Mouse (Mus musculus) CH12.LX (cell line): ENCODE measurements around the gene Sp8. TPM values are rescaled to one million over a fixed set of nuclear protein-coding genes. Genes with fewer than 3 reads are reported as not detected.

Source experiments
- DNase-seq: peaks from one replicate; pipeline ENCODE4 v3.0.0-alpha.2; 2013; ENCODE audit errors: extremely low read depth
- H3K27ac ChIP-seq: 2 replicates; pipeline ENCODE4 v1.5.1; 2012; ENCODE audit warnings: low read depth, mild to moderate bottlenecking, control low read depth, moderate library complexity; ENCODE audit not compliant: insufficient read depth
- H3K27me3 ChIP-seq: replicated peaks from 2 replicates; pipeline ENCODE3; 2012; ENCODE audit warnings: inconsistent platforms
- H3K36me3 ChIP-seq, 2 experiments: replicated peaks in 1 of 2; 2 replicates each; pipeline versions ENCODE3 to v1.6.1; 2012; ENCODE audit warnings: inconsistent platforms in 1 of 2, low read length in 1 of 2, mild to moderate bottlenecking in 1 of 2, mixed read lengths in 1 of 2, moderate library complexity in 1 of 2; ENCODE audit not compliant: control insufficient read depth in 1 of 2, insufficient read depth in 1 of 2
- H3K4me1 ChIP-seq, 2 experiments: 2 replicates each; pipeline ENCODE4 v1.6.1; 2012; ENCODE audit warnings: inconsistent platforms in 1 of 2, moderate library complexity in 1 of 2; ENCODE audit not compliant: insufficient read depth in 2 of 2, control insufficient read depth in 1 of 2
- H3K4me2 ChIP-seq: 2 replicates; pipeline ENCODE4 v1.6.1; 2012; ENCODE audit warnings: low read depth, mild to moderate bottlenecking, control low read depth; ENCODE audit not compliant: poor library complexity, insufficient read depth, severe bottlenecking
- H3K4me3 ChIP-seq, 3 experiments: fragments of 150-350 bp in 1 of 3; sonication (generic) in 1 of 3; replicated peaks in 1 of 3; 2 replicates each; pipeline versions ENCODE3 to v1.5.1; 2011 to 2012; ENCODE audit warnings: low read depth in 2 of 3, low read length in 2 of 3, mild to moderate bottlenecking in 2 of 3, moderate library complexity in 2 of 3, control low read depth in 1 of 3, improper control_type of control experiment in 1 of 3, inconsistent platforms in 1 of 3, mixed read lengths in 1 of 3; ENCODE audit not compliant: poor library complexity in 1 of 3
- H3K79me2 ChIP-seq: replicated peaks from 2 replicates; pipeline ENCODE4 v1.6.1; 2012; ENCODE audit warnings: mild to moderate bottlenecking, moderate library complexity; ENCODE audit not compliant: control insufficient read depth, poor library complexity, insufficient read depth, severe bottlenecking; ENCODE audit errors: extremely low read depth
- H3K9ac ChIP-seq: 2 replicates; pipeline ENCODE4 v1.6.1; 2012; ENCODE audit warnings: low read depth, mild to moderate bottlenecking, control low read depth, moderate library complexity; ENCODE audit not compliant: insufficient read depth
- H3K9me3 ChIP-seq: replicated peaks from 2 replicates; pipeline ENCODE3; 2012; ENCODE audit warnings: low read length, inconsistent platforms, mixed read lengths
- CHD1 ChIP-seq: IDR thresholded peaks from 2 replicates; pipeline ENCODE4 v1.6.1; 2012; ENCODE audit warnings: low read depth, low read length, improper control_type of control experiment, inconsistent platforms
- CHD2 ChIP-seq: IDR thresholded peaks from 2 replicates; pipeline ENCODE4 v1.6.1; 2011; ENCODE audit warnings: low read length, improper control_type of control experiment
- CTCF ChIP-seq, 2 experiments: IDR thresholded peaks in 1 of 2; conservative IDR thresholded peaks in 1 of 2; 2 replicates each; pipeline ENCODE4 v1.5.1; 2011 to 2012; ENCODE audit warnings: low read depth in 2 of 2, low read length in 2 of 2, improper control_type of control experiment in 1 of 2, inconsistent platforms in 1 of 2, mild to moderate bottlenecking in 1 of 2, moderate library complexity in 1 of 2
- ELF1 ChIP-seq: IDR thresholded peaks from 2 replicates; pipeline ENCODE4 v1.6.1; 2014; ENCODE audit warnings: low read depth, mild to moderate bottlenecking, inconsistent platforms, low read length, improper control_type of control experiment
- EP300 ChIP-seq: IDR thresholded peaks from 2 replicates; pipeline ENCODE4 v1.6.1; 2011; ENCODE audit warnings: low read length, improper control_type of control experiment
- ETS1 ChIP-seq: conservative IDR thresholded peaks from 2 replicates; pipeline ENCODE4 v1.6.1; 2012; ENCODE audit warnings: low read depth, mild to moderate bottlenecking, inconsistent platforms, low read length, improper control_type of control experiment, moderate library complexity
- HCFC1 ChIP-seq: IDR thresholded peaks from 2 replicates; pipeline ENCODE4 v1.6.1; 2012; ENCODE audit warnings: low read depth, mild to moderate bottlenecking, inconsistent platforms, low read length, improper control_type of control experiment
- IRF4 ChIP-seq: IDR thresholded peaks from 2 replicates; pipeline ENCODE4 v1.6.1; 2014; ENCODE audit warnings: low read depth, mild to moderate bottlenecking, inconsistent platforms, low read length, improper control_type of control experiment
- JUN ChIP-seq: IDR thresholded peaks from 2 replicates; pipeline ENCODE4 v1.6.1; 2011; ENCODE audit warnings: low read depth, mild to moderate bottlenecking, low read length, improper control_type of control experiment, moderate library complexity; ENCODE audit not compliant: insufficient read depth
- MAFK ChIP-seq: IDR thresholded peaks from 2 replicates; pipeline ENCODE4 v1.6.1; 2011; ENCODE audit warnings: low read length, improper control_type of control experiment; ENCODE audit not compliant: insufficient replicate concordance
- MAX ChIP-seq: IDR thresholded peaks from 2 replicates; pipeline ENCODE4 v1.6.1; 2011; ENCODE audit warnings: low read length, improper control_type of control experiment
- MAZ ChIP-seq: IDR thresholded peaks from 2 replicates; pipeline ENCODE4 v1.6.1; 2012; ENCODE audit warnings: low read depth, mild to moderate bottlenecking, inconsistent platforms, low read length, improper control_type of control experiment, moderate library complexity
- MEF2A ChIP-seq: IDR thresholded peaks from 2 replicates; pipeline ENCODE4 v1.6.1; 2014; ENCODE audit warnings: low read depth, mild to moderate bottlenecking, inconsistent platforms, low read length, improper control_type of control experiment, borderline replicate concordance
- MXI1 ChIP-seq: IDR thresholded peaks from 2 replicates; pipeline ENCODE4 v1.6.1; 2011; ENCODE audit warnings: mild to moderate bottlenecking, low read depth, low read length, improper control_type of control experiment
- MYC ChIP-seq: IDR thresholded peaks from 2 replicates; pipeline ENCODE4 v1.6.1; 2011; ENCODE audit warnings: low read depth, mild to moderate bottlenecking, improper control_type of control experiment, low read length
- NELFE ChIP-seq: IDR thresholded peaks from 2 replicates; pipeline ENCODE4 v1.6.1; 2011; ENCODE audit warnings: low read depth, low read length, improper control_type of control experiment
- NRF1 ChIP-seq: IDR thresholded peaks from 2 replicates; pipeline ENCODE4 v1.6.1; 2014; ENCODE audit warnings: low read depth, mild to moderate bottlenecking, inconsistent platforms, low read length, improper control_type of control experiment, moderate library complexity
- POLR2AphosphoS2 ChIP-seq: IDR thresholded peaks from 2 replicates; pipeline ENCODE4 v1.6.1; 2011; ENCODE audit warnings: low read depth, low read length, improper control_type of control experiment
- RAD21 ChIP-seq: IDR thresholded peaks from 2 replicates; pipeline ENCODE4 v1.6.1; 2011; ENCODE audit warnings: low read depth, mild to moderate bottlenecking, low read length, improper control_type of control experiment, moderate library complexity
- RCOR1 ChIP-seq: conservative IDR thresholded peaks from 2 replicates; pipeline ENCODE4 v1.6.1; 2012; ENCODE audit warnings: low read depth, mild to moderate bottlenecking, inconsistent platforms, low read length, improper control_type of control experiment
- SIN3A ChIP-seq: IDR thresholded peaks from 2 replicates; pipeline ENCODE4 v1.6.1; 2012; ENCODE audit warnings: low read length, improper control_type of control experiment, inconsistent platforms
- TBP ChIP-seq: conservative IDR thresholded peaks from 2 replicates; pipeline ENCODE4 v1.6.1; 2011; ENCODE audit warnings: low read depth, low read length, improper control_type of control experiment
- UBTF ChIP-seq: IDR thresholded peaks from 2 replicates; pipeline ENCODE4 v1.6.1; 2012; ENCODE audit warnings: low read depth, mild to moderate bottlenecking, inconsistent platforms, low read length, improper control_type of control experiment, moderate library complexity
- USF2 ChIP-seq: conservative IDR thresholded peaks from 2 replicates; pipeline ENCODE4 v1.6.1; 2011; ENCODE audit warnings: low read depth, low read length, improper control_type of control experiment
- ZC3H11A ChIP-seq: IDR thresholded peaks from 2 replicates; pipeline ENCODE4 v1.6.1; 2012; ENCODE audit warnings: low read depth, mild to moderate bottlenecking, inconsistent platforms, low read length, improper control_type of control experiment
- ZKSCAN1 ChIP-seq: IDR thresholded peaks from 2 replicates; pipeline ENCODE4 v1.6.1; 2012; ENCODE audit warnings: low read depth, inconsistent platforms, low read length, improper control_type of control experiment, borderline replicate concordance
- ZMIZ1 ChIP-seq: IDR thresholded peaks from 2 replicates; pipeline ENCODE4 v1.6.1; 2012; ENCODE audit warnings: low read depth, mild to moderate bottlenecking, inconsistent platforms, low read length, improper control_type of control experiment
- dilution Hi-C: fragments of 300-500 bp; cut with MboI; formaldehyde crosslinking; loops from 2 replicates; pipeline ENCODE4 v1.14.3; 2020; ENCODE audit warnings: low sequenced_read_pairs; ENCODE audit not compliant: extremely low pct_unique_long_range_greater_than_20kb, extremely low pct_ligation_motif_present
- in situ Hi-C: fragments of 300-500 bp; cut with MboI; formaldehyde crosslinking; loops from 3 replicates; pipeline ENCODE4 v1.14.3; 2019; ENCODE audit warnings: low sequenced_read_pairs, low pct_ligation_motif_present, low pct_unique_long_range_greater_than_20kb, mixed read lengths
- polyA plus RNA-seq: library from polyadenylated mRNA; unstranded; fragments of >175 nt; gene quantifications from 2 replicates; pipeline ENCODE4 v1.2.1, GENCODE M21; 2012; ENCODE audit warnings: low read depth; ENCODE audit not compliant: insufficient read length
- total RNA-seq, 2 experiments: library from RNA; depleted of rRNA; stranded (reverse); fragments of 300-350 nt in 1 of 2; fragments of >200 nt in 1 of 2; gene quantifications; 2 replicates each; pipeline ENCODE4 v1.2.3; 2012 to 2014

Gene Sp8
- total and polyA plus RNA-seq, 3 experiments = not detected

DNA sequence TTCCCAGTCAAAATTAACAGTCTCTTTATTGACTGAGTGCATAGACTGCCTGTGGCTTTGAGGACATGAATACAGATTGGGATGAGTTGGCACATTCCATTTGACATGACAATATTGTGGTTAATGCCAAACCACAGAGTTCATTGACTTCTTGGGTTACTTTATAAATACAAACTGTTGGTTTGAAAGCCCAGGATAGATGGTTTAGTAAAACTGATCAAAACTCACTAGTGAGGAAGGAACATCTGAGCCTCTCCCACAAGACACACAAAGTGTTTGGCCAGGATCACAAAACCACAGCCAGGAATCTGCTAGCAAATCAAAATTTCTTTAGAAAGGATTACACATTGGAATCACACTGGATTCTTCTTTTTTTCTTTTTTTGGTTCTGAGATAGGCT is 30.0 kb upstream of the Sp8 start:
- dilution Hi-C loops (no loop called here), in situ Hi-C loops (no loop called here)
- Histone ChIP-seq H3K27me3 (no peaks in the 10 kb centered on the region), H3K27ac (no peak overlapping the region), H3K9ac (no peak overlapping the region), H3K4me1 (no peaks in the 10 kb centered on the region), H3K79me2 (no peaks in the 10 kb centered on the region), H3K4me2 (no peak overlapping the region), H3K36me3 (no peaks in the 10 kb centered on the region), H3K9me3 (no peaks in the 10 kb centered on the region), H3K4me3 (no peak overlapping the region)
- DNase-seq = no peak
- TF ChIP-seq MAFK = no peak
- no peak for TF ChIP-seq JUN
- no peak for TF ChIP-seq MAZ
- no peak for TF ChIP-seq SIN3A
- no peak for TF ChIP-seq ZMIZ1
- TF ChIP-seq MEF2A = no peak
- no peak for TF ChIP-seq CTCF (conservative IDR thresholded peaks at IDR 0.05 in 1 of 2, IDR thresholded peaks at IDR 0.05 in 1 of 2; ENCODE audit: low read depth in 2 of 2, low read length in 2 of 2)
- no peak for TF ChIP-seq NRF1
- TF ChIP-seq RAD21 = no peak
- TF ChIP-seq RCOR1 = no peak
- no peak for TF ChIP-seq CHD2
- no peak for TF ChIP-seq CHD1
- TF ChIP-seq ZC3H11A = no peak
- no peak for TF ChIP-seq USF2
- no peak for TF ChIP-seq IRF4
- no peak for TF ChIP-seq ZKSCAN1
- TF ChIP-seq ETS1 = no peak
- no peak for TF ChIP-seq MYC
- no peak for TF ChIP-seq TBP

DNA sequence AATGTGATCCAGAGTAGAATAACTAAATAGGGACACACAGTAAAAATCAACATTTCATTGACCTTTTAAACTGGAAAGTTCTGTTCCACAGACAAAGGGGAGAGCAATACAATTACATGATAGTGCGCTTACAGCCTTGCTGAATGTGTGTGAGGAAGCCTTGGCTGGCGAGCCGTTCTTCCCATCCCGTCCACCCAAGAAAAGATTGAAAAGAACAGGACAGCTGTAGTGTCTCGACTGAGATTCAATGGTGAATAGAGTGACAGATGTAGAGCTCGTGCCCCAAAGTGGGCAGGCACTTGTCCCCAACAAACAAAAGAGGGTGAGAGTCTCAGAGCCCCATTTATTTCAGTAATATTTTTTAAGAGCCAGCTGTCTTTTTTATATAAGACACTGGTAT is 16.2 kb upstream of the Sp8 start:
- Histone ChIP-seq H3K27ac (no peak overlapping the region), H3K4me1 (no peaks in the 10 kb centered on the region), H3K9ac (no peak overlapping the region), H3K9me3 (no peaks in the 10 kb centered on the region), H3K27me3 (no peaks in the 10 kb centered on the region), H3K4me2 (no peak overlapping the region), H3K4me3 (no peak overlapping the region), H3K79me2 (no peaks in the 10 kb centered on the region), H3K36me3 (no peaks in the 10 kb centered on the region)
- dilution Hi-C loops = no loop called here
- in situ Hi-C loops = no loop called here
- no peak for TF ChIP-seq MAFK
- TF ChIP-seq MEF2A = no peak
- TF ChIP-seq NELFE = no peak
- no peak for TF ChIP-seq MYC
- no peak for TF ChIP-seq ELF1
- no peak for TF ChIP-seq MAX
- TF ChIP-seq MAZ = no peak
- no peak for TF ChIP-seq NRF1
- no peak for TF ChIP-seq CHD2
- no peak for TF ChIP-seq CTCF (conservative IDR thresholded peaks at IDR 0.05 in 1 of 2, IDR thresholded peaks at IDR 0.05 in 1 of 2; ENCODE audit: low read depth in 2 of 2, low read length in 2 of 2)
- no peak for TF ChIP-seq TBP
- TF ChIP-seq POLR2AphosphoS2 = no peak
- TF ChIP-seq SIN3A = no peak
- TF ChIP-seq USF2 = no peak
- no peak for TF ChIP-seq ZKSCAN1
- TF ChIP-seq UBTF = no peak
- TF ChIP-seq CHD1 = no peak
- no peak for TF ChIP-seq EP300
- no peak for TF ChIP-seq HCFC1
- TF ChIP-seq MXI1 = no peak
- DNase-seq = no peak
